Mouse (Mus musculus) spleen, adult 2 months (tissue): Measurements from ENCODE around the gene Hmcn1. TPM values are rescaled to one million over a fixed set of nuclear protein-coding genes. Genes with fewer than 3 reads are reported as not detected.

Experiments used
- DNase-seq, 2 experiments: peaks; one replicate each; pipeline versions ENCODE4 v3.0.0 to v3.0.0-alpha.2; 2012 to 2021; ENCODE audit warnings: low spot score in 2 of 2, low read depth in 1 of 2
- H3K27ac ChIP-seq: fragments of 200-500 bp; 2 replicates; pipeline ENCODE4 v1.5.1; 2012; ENCODE audit warnings: low read length, inconsistent platforms; ENCODE audit not compliant: insufficient read depth
- H3K27me3 ChIP-seq: fragments of 200-500 bp; 2 replicates; pipeline ENCODE4 v1.6.1; 2012; ENCODE audit warnings: mild to moderate bottlenecking, moderate library complexity, low read length, inconsistent platforms; ENCODE audit not compliant: control insufficient read depth, insufficient read depth
- H3K36me3 ChIP-seq: fragments of 200-500 bp; 2 replicates; pipeline ENCODE4 v1.6.1; 2012; ENCODE audit warnings: mild to moderate bottlenecking, low read length, inconsistent platforms; ENCODE audit not compliant: control insufficient read depth, insufficient read depth
- H3K4me1 ChIP-seq: fragments of 200-500 bp; 2 replicates; pipeline ENCODE4 v1.6.1; 2011; ENCODE audit warnings: inconsistent platforms; ENCODE audit not compliant: control insufficient read depth, insufficient read depth, insufficient read length
- H3K4me3 ChIP-seq: fragments of 200-500 bp; 2 replicates; pipeline ENCODE4 v1.5.1; 2011; ENCODE audit warnings: mild to moderate bottlenecking, inconsistent platforms; ENCODE audit not compliant: insufficient read depth, insufficient read length; ENCODE audit errors: extremely low read depth
- CTCF ChIP-seq: fragments of 200-500 bp; IDR thresholded peaks from 2 replicates; pipeline ENCODE4 v1.5.1; 2011; ENCODE audit warnings: mild to moderate bottlenecking, inconsistent platforms; ENCODE audit not compliant: insufficient read depth, insufficient read length, insufficient replicate concordance; ENCODE audit errors: extremely low read depth
- POLR2A ChIP-seq: fragments of 200-500 bp; IDR thresholded peaks from 2 replicates; pipeline ENCODE4 v1.6.1; 2011; ENCODE audit warnings: low read depth, low read length, inconsistent platforms
- WGBS: fragments of 180-500 bp; shearing (Covaris S2); methylation state at CpG from one replicate; pipeline ENCODE4 v1.1.7; 2018; 5-methylcytosine and 5-hydroxymethylcytosine counted together
- polyA plus RNA-seq: library from polyadenylated mRNA; depleted of rRNA; stranded (reverse); fragments of >200 nt; gene quantifications from 2 replicates; pipeline ENCODE4 v1.2.3, GENCODE M21; 2012

Hmcn1 gene
- polyA plus RNA-seq, 1 experiment = 12.1 TPM

DNA sequence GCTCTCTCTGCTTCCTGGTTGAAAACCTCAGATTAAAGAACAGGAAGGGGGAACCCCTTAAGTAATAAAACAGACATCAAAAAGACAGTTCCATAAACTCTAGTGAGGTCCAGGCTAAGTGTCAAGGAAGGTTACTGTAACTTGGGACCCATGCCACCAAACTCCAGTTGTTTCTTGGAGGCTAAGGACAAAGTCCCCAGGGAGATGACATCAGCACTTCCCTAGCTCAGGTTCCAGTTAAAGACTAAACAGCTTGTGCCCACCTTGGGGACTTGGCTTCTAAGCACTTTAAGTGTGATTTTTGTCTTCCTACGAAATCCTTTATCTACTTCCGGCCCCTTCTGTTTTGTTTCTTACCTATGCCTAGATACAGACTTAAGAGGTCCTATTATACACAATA, 78.3 kb downstream of the Hmcn1 start:
- no peaks in the 10 kb centered on the region for H3K27me3 ChIP-seq
- H3K27ac ChIP-seq = no peak overlapping the region
- no peaks in the 10 kb centered on the region for H3K36me3 ChIP-seq
- no peak overlapping the region for H3K4me3 ChIP-seq
- no peaks in the 10 kb centered on the region for H3K4me1 ChIP-seq
- TF ChIP-seq CTCF = no peak
- no peak for TF ChIP-seq POLR2A
- WGBS = 58% methylated on average over 2 of the region's 2 CpGs
- no peak for DNase-seq

GRCm38 (mm10) chr1:150913586-150914136, 79.6 kb downstream of the Hmcn1 start:
- H3K27ac ChIP-seq = no peak overlapping the region

DNA sequence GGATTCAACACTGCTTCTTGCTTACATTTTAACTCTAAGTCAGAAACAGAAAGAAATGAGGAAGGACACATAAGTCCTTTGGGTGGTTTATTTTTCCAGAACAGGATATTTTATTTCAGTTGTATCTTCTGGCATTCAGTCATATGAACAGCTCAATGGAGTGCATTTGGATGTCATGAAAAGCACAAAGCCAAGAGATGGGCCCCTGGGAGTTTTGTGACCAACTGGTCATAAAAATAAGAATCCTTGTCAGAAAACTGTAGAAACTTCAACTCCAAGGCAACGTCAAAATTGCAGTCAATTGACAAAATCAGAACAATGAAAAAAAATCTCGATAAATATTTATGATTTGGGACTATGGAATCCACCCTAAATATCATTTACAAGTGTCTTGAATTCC, 83.6 kb downstream of the Hmcn1 start:
- TF ChIP-seq POLR2A (no peak), CTCF (no peak)
- 83% methylated on average over 2 of the region's 2 CpGs for WGBS
- no peaks in the 10 kb centered on the region; the same call in 1 of the 2 replicates for H3K27me3 ChIP-seq

More at GRCm38 (mm10) chr1:150913586-150914136, 79.6 kb downstream of the Hmcn1 start:
- no peaks in the 10 kb centered on the region for H3K36me3 ChIP-seq
- no peak overlapping the region for H3K4me3 ChIP-seq
- 92% methylated on average over 5 of the region's 5 CpGs for WGBS
- DNase-seq = no peak
- H3K27me3 ChIP-seq = no peaks in the 10 kb centered on the region
- H3K4me1 ChIP-seq = no peaks in the 10 kb centered on the region
- no peak for TF ChIP-seq CTCF
- TF ChIP-seq POLR2A = no peak

DNA sequence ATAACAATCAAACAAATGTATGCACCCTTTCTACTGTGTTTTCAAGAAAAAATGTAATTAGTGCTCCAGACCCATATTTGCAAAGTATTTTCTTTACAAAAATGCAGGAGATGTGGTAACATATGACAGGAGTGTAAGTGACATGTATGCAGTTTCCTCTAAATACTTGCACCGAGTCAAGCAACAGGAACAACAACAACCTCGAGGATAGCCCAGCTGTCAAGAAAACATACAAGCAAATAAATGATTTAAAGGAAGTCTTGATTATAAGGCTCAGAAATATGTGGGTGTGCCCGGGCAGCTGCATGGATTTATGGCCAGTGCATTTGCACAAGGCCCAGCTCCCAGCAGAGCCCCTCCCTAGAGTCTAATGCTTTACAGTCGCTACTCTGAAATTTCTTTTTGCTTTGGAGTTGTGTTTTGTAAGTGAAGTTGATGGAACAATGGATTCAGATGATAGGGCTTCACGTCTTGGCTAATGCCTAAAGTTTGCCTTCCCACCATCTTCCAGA, 99.5 kb downstream of the Hmcn1 start:
- no peaks in the 10 kb centered on the region for H3K36me3 ChIP-seq
- TF ChIP-seq POLR2A = no peak
- no peak for TF ChIP-seq CTCF
- no peak overlapping the region for H3K27ac ChIP-seq
- DNase-seq = no peak
- no peak overlapping the region for H3K4me3 ChIP-seq
- H3K27me3 ChIP-seq = no peaks in the 10 kb centered on the region
- WGBS = 69% methylated on average over 5 of the region's 5 CpGs
- no peaks in the 10 kb centered on the region for H3K4me1 ChIP-seq

More for the DNA sequence above, 83.6 kb downstream of the Hmcn1 start:
- H3K4me3 ChIP-seq = no peak overlapping the region
- no peak for DNase-seq
- no peaks in the 10 kb centered on the region for H3K4me1 ChIP-seq
- H3K27ac ChIP-seq = no peak overlapping the region
- H3K36me3 ChIP-seq = no peaks in the 10 kb centered on the region

- no peak for DNase-seq
- no peak for TF ChIP-seq CTCF
- TF ChIP-seq POLR2A = no peak
- no peaks in the 10 kb centered on the region for H3K4me1 ChIP-seq
- H3K4me3 ChIP-seq = no peak overlapping the region
- WGBS = 63% methylated on average over 4 of the region's 4 CpGs
- H3K36me3 ChIP-seq = no peaks in the 10 kb centered on the region
- H3K27ac ChIP-seq = no peak overlapping the region
- H3K27me3 ChIP-seq = no peaks in the 10 kb centered on the region
Observed at GRCm38 (mm10) chr1:150890017-150890416, 103.2 kb downstream of the Hmcn1 start.

- Histone ChIP-seq H3K36me3 (no peaks in the 10 kb centered on the region), H3K4me3 (no peak overlapping the region), H3K4me1 (no peaks in the 10 kb centered on the region), H3K27me3 (no peaks in the 10 kb centered on the region), H3K27ac (no peak overlapping the region)
- no peak for DNase-seq
- TF ChIP-seq CTCF (no peak), POLR2A (no peak)
- 66% methylated on average over 1 of the region's 1 CpGs for WGBS
Observed at GRCm38 (mm10) chr1:150886267-150886666, 107.0 kb downstream of the Hmcn1 start.

- no peaks in the 10 kb centered on the region for H3K27me3 ChIP-seq
- no peak for DNase-seq
- 70% methylated on average over 7 of the region's 7 CpGs for WGBS
- H3K27ac ChIP-seq = no peak overlapping the region
- no peaks in the 10 kb centered on the region for H3K36me3 ChIP-seq
- TF ChIP-seq CTCF (no peak), POLR2A (no peak)
- H3K4me3 ChIP-seq = no peak overlapping the region
- H3K4me1 ChIP-seq = no peaks in the 10 kb centered on the region
Observed at GRCm38 (mm10) chr1:150878421-150878820, 114.8 kb downstream of the Hmcn1 start.
